Mouse (Mus musculus): Measurements from ENCODE around the gene Ufc1. TPM values are rescaled to one million over a fixed set of nuclear protein-coding genes. Genes with fewer than 3 reads are reported as not detected.
"Not testable (repeated sequence)": the region's sequence is repeated elsewhere in the genome, so short reads cannot be mapped to it uniquely, and the experiment has no call there.

The Ufc1 gene
- total RNA-seq (2015; ENCODE audit: low replicate concordance) = 23.4 and 28.6 TPM in 2 replicates
- 13.9 and 19.3 TPM in 2 replicates for total RNA-seq (2017; ENCODE audit: low replicate concordance)

DNA sequence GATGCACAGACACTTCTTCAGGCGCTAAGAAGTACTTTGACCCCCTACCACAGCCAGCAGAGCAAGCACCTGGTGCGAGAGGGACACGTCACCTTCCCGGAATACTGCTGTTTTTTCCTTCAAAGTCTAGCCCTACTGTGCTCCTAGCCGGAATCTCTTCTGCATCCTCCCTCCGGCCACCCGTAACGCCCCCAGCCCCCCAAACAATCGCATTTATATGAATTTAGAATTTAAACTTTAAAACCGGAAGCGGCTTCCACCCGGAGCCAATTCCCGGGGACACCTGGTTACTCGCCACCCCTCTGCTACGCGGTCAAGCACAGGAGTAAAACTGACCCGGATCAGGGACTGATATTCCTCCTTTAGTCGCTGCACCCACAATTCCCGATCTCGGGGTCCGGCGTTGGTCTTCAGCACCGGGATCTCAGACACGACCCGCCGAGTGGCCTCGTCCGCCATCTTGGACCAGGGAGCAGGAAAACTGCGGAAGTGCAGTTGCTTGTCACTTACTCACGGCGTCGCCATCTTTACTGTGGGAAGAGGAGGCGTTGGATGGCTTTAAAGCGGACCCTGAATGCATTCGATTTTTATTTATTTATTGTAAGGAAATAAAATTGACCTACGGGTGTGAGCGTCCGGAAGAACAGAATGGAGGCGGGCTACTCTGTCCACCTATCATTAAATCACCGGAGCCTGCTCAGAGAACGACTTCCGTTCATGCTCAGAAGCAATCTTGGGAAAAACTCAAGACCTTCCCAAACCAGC lies at the start of gene Ufc1:
Gene Ufc1, minus strand, starts transcription at position 727 of the 765 bp plus-strand sequence.
- ATAC-seq (replicated peaks; ENCODE audit: low FRiP score, poor library complexity, severe bottlenecking) = peak; percentile 96

GRCm38 (mm10) chr1:171343922-171344677 lies 49.3 kb upstream of the Ufc1 start:
- no peak for ATAC-seq (replicated peaks; ENCODE audit: low FRiP score, poor library complexity, severe bottlenecking)

DNA sequence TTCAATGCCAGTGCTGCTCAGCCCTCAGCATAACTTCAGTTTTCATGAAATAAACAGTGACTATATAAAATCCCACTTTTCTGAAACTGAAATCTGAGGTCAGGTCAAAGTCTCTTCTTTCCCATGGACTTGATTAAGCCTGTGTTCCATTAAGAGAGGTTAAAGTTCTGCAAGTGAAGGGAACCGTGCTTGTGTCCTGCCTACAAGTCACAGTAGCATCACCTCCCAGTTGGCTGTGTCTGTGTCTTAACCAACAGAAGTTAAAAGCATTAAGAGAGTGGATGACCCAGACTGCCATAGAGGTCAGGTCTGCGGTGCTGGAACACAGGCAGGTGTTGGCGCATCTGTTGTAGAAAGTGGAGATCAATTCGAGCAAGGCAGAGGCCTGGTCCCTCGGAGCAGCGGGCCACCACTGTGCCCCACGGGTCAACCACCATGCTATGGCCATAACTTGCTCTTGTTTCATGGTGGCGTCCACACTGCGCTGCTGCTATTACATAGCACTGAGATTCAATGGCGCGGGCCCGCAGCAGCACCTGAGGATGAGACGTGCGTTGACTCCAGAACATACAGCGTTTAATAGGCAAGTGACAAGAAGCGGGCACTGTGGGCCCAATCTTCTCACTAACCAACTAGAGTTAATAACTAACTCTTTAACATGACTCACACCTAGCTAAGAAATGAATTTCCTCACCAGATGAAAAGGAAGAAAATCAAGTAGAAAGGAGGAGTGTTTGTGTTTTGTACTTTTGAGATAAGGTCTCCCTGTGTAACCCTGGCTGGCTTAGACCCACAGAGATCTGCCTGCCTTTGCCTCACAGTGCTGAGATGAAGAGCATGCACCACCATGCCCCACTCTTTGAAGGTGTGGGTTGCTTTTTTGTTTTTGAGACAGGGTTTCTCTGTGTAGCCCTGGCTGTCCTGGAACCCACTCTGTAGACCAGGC lies 47.7 kb upstream of the Ufc1 start:
- no peak for ATAC-seq (replicated peaks; ENCODE audit: low FRiP score, poor library complexity, severe bottlenecking)

GRCm38 (mm10) chr1:171330216-171330560 lies 35.4 kb upstream of the Ufc1 start:
- no peak for ATAC-seq (replicated peaks; ENCODE audit: low FRiP score, poor library complexity, severe bottlenecking)

- peak; percentile 57 for ATAC-seq (replicated peaks; ENCODE audit: low FRiP score, poor library complexity, severe bottlenecking)
Measured at GRCm38 (mm10) chr1:171329433-171330215, 34.8 kb upstream of the Ufc1 start.

GRCm38 (mm10) chr1:171328839-171329432 lies 34.1 kb upstream of the Ufc1 start, which contains the start of gene Dedd:
Dedd (plus strand) TSS chr1:171329145.
- ATAC-seq (replicated peaks; ENCODE audit: low FRiP score, poor library complexity, severe bottlenecking) = peak; percentile 85

DNA sequence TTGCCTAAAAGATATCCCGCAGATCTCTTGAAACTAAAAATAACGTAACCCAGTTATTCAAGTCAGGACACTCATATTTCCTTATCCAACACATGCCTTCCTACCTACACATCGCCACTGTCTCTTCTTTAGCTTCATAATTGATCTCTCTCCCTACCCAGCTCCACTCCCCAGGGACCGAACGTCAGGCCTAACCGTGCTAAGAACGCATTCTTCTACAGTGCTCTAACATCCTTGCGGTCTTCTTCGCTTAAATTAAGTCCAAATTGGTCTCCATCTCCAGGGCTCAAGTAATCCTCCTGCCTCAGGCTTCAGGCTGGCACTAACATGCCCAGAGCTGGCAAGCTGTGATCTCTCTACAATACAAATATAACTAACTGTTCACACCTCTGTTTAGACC lies 33.4 kb upstream of the Ufc1 start:
- ATAC-seq (replicated peaks; ENCODE audit: low FRiP score, poor library complexity, severe bottlenecking) = peak; percentile 11; the same call in 1 of the 2 replicates

- not testable (repeated sequence) for ATAC-seq (replicated peaks; ENCODE audit: low FRiP score, poor library complexity, severe bottlenecking)
Measured at GRCm38 (mm10) chr1:171326588-171326987, 31.8 kb upstream of the Ufc1 start.

DNA sequence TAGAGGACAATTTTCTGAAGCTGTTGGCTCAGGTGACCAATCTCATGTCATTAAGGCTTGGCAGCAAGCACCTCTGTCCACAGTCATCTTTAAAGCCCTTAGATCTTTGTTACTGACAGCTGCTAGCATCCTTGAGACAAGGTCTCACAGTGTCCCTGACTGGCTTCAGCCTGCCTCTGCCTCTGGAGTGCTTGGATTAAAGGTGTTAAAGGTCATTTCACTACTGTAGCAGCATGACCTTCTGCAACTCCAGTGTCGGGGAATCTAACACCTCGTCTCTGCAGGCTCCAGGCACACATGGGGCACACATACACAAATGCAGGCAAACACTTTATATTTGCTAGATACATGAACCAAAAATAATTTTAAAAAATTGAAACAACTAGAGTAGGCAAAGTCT lies 30.7 kb upstream of the Ufc1 start:
- no peak for ATAC-seq (replicated peaks; ENCODE audit: low FRiP score, poor library complexity, severe bottlenecking)

DNA sequence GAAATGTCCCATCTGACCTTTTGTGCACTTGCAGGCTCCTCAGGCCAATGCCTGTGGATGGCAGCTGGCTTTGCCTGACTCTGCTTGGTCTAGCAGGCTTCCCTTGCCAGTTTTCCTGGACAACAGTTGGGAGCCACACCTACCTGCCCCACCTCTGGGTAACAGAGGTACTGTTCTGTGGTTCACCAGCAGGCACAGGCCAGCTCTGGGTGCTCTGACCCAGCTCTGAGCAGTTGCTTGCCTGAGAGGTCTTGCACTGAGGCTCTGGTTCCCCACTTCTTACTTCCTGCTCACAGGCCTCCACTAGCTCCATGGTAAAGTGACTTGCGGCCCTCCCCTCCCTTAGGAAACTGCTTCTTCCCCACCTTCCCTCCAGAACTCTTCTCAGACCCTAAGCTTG lies 27.2 kb upstream of the Ufc1 start:
- no peak for ATAC-seq (replicated peaks; ENCODE audit: low FRiP score, poor library complexity, severe bottlenecking)

DNA sequence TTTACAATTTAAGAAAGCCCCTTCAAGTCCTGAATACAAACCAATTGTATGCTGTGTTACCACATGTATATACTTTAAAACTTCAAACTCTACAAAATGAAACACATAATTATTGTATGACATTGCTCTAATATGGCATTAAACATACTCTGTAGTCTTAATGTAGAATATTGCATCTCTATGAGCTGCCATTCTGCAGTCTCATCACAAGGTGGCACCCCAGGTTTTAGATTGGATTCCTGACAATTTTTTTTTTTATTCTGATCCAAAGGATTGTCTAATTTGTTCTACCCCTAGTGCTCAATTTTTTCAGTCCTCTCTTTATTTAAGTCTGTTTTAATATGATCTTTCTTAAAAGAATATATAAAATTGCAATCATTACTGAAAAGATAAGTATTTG lies 26.6 kb upstream of the Ufc1 start:
- ATAC-seq (replicated peaks; ENCODE audit: low FRiP score, poor library complexity, severe bottlenecking) = peak; percentile 78

DNA sequence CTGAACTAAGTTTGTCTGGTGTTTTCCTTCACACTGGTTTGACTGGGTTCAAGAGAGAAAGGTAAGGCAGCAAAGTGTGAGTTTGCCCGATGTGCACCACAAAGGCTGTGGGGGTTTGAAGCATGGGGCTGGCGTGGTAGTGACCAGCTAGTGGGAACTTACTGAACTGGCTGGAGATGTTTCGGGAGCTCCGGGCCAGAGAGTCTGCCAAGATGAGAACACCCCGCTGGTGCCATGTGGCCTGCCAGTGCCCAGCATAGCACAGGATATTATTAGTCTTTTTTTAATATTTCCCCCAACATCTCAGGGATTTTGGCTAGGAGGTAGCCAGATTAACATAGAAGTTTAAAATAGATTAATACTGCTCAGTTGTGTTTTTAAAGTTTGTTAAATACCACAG lies 25.3 kb upstream of the Ufc1 start:
- no peak for ATAC-seq (replicated peaks; ENCODE audit: low FRiP score, poor library complexity, severe bottlenecking)

DNA sequence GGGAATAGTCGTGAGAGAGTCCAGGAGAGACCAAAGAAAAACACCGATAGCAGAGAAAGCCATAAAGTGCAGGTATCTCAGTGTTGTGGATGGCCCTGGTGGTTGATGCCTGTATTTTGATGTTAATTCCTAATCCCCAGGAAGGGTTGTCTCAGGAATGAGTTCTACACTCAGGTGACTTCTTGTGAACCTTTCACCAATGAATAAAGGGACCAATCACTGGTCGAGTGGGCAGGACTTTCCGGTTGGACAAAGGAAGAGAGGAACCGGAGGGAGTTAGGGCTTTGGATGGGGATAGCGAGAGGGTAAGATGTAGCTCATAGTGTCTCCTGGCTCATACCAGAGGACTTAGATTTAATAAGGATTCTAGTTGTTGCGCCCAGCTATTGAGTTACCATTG lies 24.9 kb upstream of the Ufc1 start:
- no peak for ATAC-seq (replicated peaks; ENCODE audit: low FRiP score, poor library complexity, severe bottlenecking)

DNA sequence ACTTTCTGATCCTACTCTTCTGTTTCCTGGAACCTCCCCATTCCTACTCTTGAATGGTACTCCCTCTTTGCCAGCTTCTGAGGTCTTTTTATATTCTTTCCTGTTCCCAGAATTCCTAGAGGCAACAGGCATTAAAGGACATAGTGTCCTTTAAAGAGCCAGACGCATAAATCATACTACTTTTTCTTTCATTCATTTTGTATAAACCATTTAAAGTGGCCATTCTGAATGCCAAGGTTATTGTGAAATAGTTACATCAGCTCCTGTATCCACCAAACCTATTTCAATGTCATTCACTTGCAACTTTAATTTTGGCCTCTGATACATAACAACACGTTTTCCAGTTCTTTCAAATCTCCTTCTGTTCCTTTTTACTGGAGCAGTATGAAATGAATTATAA lies 14.5 kb upstream of the Ufc1 start:
- ATAC-seq (replicated peaks; ENCODE audit: low FRiP score, poor library complexity, severe bottlenecking) = no peak

DNA sequence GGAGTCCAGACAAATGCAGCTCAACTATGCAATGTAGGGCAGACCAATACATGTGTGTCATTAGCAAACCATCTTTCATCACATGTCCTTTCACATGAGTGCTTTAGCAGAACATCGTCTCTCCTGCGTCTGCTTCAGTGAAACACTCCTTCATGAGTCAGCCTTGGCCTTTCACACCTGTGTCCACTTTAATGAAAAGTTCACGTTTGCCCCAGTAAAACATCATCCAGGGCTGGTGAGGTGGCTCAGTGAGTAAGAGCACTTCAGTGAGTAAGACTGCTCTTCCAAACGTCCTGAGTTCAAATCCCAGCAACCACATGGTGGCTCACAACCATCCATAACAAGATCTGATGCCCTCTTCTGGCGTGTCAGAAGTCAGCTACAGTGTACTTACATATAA lies 11.3 kb upstream of the Ufc1 start:
- not testable (repeated sequence) for ATAC-seq (replicated peaks; ENCODE audit: low FRiP score, poor library complexity, severe bottlenecking)

DNA sequence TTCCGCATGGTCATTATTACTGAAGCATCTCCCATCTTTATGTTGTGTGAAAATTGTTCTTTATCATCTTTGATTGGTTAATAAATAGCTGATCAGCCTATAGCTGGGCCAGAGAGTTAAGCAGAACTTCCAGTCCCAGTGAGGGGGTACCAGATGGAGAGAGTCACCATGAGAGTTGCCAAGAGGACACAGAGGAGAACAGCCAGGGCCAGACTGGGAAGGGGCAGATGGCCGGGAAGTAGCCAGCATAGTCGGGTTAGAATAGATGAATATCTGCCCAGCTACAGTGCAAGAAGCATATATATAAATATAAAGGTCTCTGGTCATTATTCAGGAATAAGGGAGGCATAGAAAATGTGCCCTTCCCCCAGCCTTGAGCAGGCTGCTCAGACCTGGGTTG lies 3.4 kb upstream of the Ufc1 start:
- ATAC-seq (replicated peaks; ENCODE audit: low FRiP score, poor library complexity, severe bottlenecking) = no peak

- 0 out of 2 replicates have a peak, but pooled peaks have one; percentile 3 for ATAC-seq (replicated peaks; ENCODE audit: low FRiP score, poor library complexity, severe bottlenecking)
Measured at GRCm38 (mm10) chr1:171295063-171295402, 209 bp upstream of the Ufc1 start.

DNA sequence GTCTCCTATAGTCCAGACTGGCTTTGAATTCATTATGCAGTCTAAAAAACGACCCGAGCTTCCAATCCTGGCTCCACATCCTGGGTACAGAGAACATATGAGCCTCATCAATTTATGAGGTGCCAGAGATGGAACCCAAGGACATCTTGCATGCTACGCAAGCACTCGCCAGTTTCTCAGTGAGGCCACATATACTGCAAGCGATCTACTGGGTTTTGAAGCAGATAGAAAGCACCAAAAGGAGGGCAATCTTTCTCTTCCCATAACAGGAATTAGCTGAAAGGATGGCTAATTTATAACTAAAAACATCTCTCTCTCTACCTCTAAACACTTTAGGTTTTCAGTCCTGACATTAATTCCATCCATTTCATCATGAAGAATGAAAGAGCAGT lies 922 bp downstream of the Ufc1 start:
- ATAC-seq (replicated peaks; ENCODE audit: low FRiP score, poor library complexity, severe bottlenecking) = 0 out of 2 replicates have a peak, but pooled peaks have one; percentile 24

- ATAC-seq (replicated peaks; ENCODE audit: low FRiP score, poor library complexity, severe bottlenecking) = no peak
Measured at GRCm38 (mm10) chr1:171293351-171293750, 1.5 kb downstream of the Ufc1 start.

Measured in erythroblast, adult 5-6 weeks (primary cell).